Mouse (Mus musculus) spleen, adult 10 weeks (tissue): ENCODE results near the gene Prickle3. TPM values are rescaled to one million over a fixed set of nuclear protein-coding genes. Genes with fewer than 3 reads are reported as not detected.

Source experiments
- polyA plus RNA-seq: library from polyadenylated mRNA; stranded (reverse); fragments of 350-450 nt; fragmentation: Illumina TruSeq; extraction: RNeasy Lipid Tissue Mini Kit (QIAGEN cat#74804); gene quantifications from one replicate; pipeline ENCODE4 v1.2.3, GENCODE M21; 2015; ENCODE audit warnings: low replicate concordance; ENCODE audit not compliant: insufficient read depth

Prickle3 gene
- polyA plus RNA-seq, result 18.5 TPM

GRCm38 (mm10) chrX:7657221-7657639, at the start of gene Prickle3:
Gene Prickle3, plus strand, starts transcription at chrX:7657260.

GRCm38 (mm10) chrX:7638401-7639091, 18.5 kb upstream of the Prickle3 start, which contains the start of gene Syp:
Gene Syp, plus strand, starts transcription at chrX:7638471.

GRCm38 (mm10) chrX:7670921-7671623, 14.0 kb downstream of the Prickle3 start, which contains the start of gene Plp2:
Gene Plp2, minus strand, starts transcription at chrX:7671390.

GRCm38 (mm10) chrX:7680864-7681263, 23.8 kb downstream of the Prickle3 start, which contains the start of gene Magix:
Gene Magix, minus strand, starts transcription at chrX:7681251.

GRCm38 (mm10) chrX:7696954-7697381, 39.9 kb downstream of the Prickle3 start, which contains the start of gene Gpkow:
Gene Gpkow, plus strand, starts transcription at chrX:7697131.

GRCm38 (mm10) chrX:7714135-7714899, 57.3 kb downstream of the Prickle3 start, which contains the start of gene Wdr45:
Gene Wdr45, plus strand, starts transcription at chrX:7714333.

Other genes with a start within 250 kb of the Prickle3 start
- 7.6 TPM for gene Foxp3, start 83.6 kb upstream of the Prickle3 start, polyA plus RNA-seq
- 2.0 TPM for gene Ppp1r3f, start 83.0 kb upstream of the Prickle3 start, polyA plus RNA-seq
- 11.4 TPM for gene Ccdc22, start 51.7 kb upstream of the Prickle3 start, polyA plus RNA-seq
- gene Cacna1f, start 50.2 kb upstream of the Prickle3 start, polyA plus RNA-seq, result not detected
- 4.1 TPM for gene Syp, start 18.8 kb upstream of the Prickle3 start, polyA plus RNA-seq
- gene Plp2, start 14.1 kb downstream of the Prickle3 start, polyA plus RNA-seq, result 119 TPM
- gene Magix, start 24.0 kb downstream of the Prickle3 start, polyA plus RNA-seq, result 0.14 TPM
- gene Gpkow, start 39.9 kb downstream of the Prickle3 start, polyA plus RNA-seq, result 51.7 TPM
- gene Wdr45, start 57.1 kb downstream of the Prickle3 start, polyA plus RNA-seq, result 38.0 TPM
- gene Gm45208, start 65.0 kb downstream of the Prickle3 start, polyA plus RNA-seq, result not detected
- 22.9 TPM for gene Praf2, start 71.2 kb downstream of the Prickle3 start, polyA plus RNA-seq
- 2.0 TPM for gene Ccdc120, start 93.6 kb downstream of the Prickle3 start, polyA plus RNA-seq
- 28.7 TPM for gene Tfe3, start 105.3 kb downstream of the Prickle3 start, polyA plus RNA-seq
- gene Gripap1, start 132.5 kb downstream of the Prickle3 start, polyA plus RNA-seq, result 207 TPM
- 2.4 TPM for gene Kcnd1, start 165.0 kb downstream of the Prickle3 start, polyA plus RNA-seq
- gene Otud5, start 184.1 kb downstream of the Prickle3 start, polyA plus RNA-seq, result 173 TPM
- 38.2 TPM for gene Pim2, start 221.0 kb downstream of the Prickle3 start, polyA plus RNA-seq
- 18.6 TPM for gene Slc35a2, start 226.8 kb downstream of the Prickle3 start, polyA plus RNA-seq
- 129 TPM for gene Pqbp1, start 242.0 kb downstream of the Prickle3 start, polyA plus RNA-seq
- 22.6 TPM for gene Timm17b, start 242.1 kb downstream of the Prickle3 start, polyA plus RNA-seq